Mouse (Mus musculus): ENCODE measurements around the gene Tmem178b. TPM values are rescaled to one million over a fixed set of nuclear protein-coding genes. Genes with fewer than 3 reads are reported as not detected.

Gene Tmem178b
- 0.42 and 0.79 TPM in 2 replicates for polyA plus RNA-seq (2012; rRNA removed)

GRCm38 (mm10) chr6:39872901-39873591 is at the start of gene Tmem178b:
Tmem178b (plus strand) TSS chr6:39873271.

Other genes with a start within 250 kb of the Tmem178b start
- 2.3 and 3.9 TPM in 2 replicates for gene Braf, start 147.8 kb upstream of the Tmem178b start, polyA plus RNA-seq (2012; rRNA removed)
- 25.2 and 26.2 TPM in 2 replicates for gene Mrps33, start 62.3 kb upstream of the Tmem178b start, polyA plus RNA-seq (2012; rRNA removed)

Measured in colon, adult 2 months (tissue).